Mouse (Mus musculus) embryonic fibroblast, embryonic 13.5 days (primary cell): ENCODE results near the gene Wnt3.

Experiments
- CTCF ChIP-seq: IDR thresholded peaks from 2 replicates; pipeline ENCODE4 v1.5.1; 2011; ENCODE audit warnings: mild to moderate bottlenecking, control low read depth, low read length, moderate library complexity, borderline replicate concordance; ENCODE audit not compliant: insufficient read depth
- POLR2A ChIP-seq: IDR thresholded peaks from 2 replicates; pipeline ENCODE4 v1.6.1; 2011; ENCODE audit warnings: low read depth, mild to moderate bottlenecking, control low read depth, low read length, moderate library complexity

- TF ChIP-seq CTCF: no peak
- TF ChIP-seq POLR2A: no peak
Measured at GRCm38 (mm10) chr11:103733961-103734360, 40.0 kb upstream of the Wnt3 start.
